Mouse (Mus musculus) WW6 (cell line): ENCODE results near the gene Gm45713.
"Not testable (repeated sequence)": the region's sequence is repeated elsewhere in the genome, so short reads cannot be mapped to it uniquely, and the experiment has no call there.

Source experiments
- DNase-seq: peaks from one replicate; pipeline ENCODE4 v3.0.0-alpha.2; 2013; ENCODE audit warnings: low read depth, low spot score

Gm45713 gene

GRCm38 (mm10) chr7:45144368-45145174 lies 8.5 kb upstream of the Gm45713 start:
- no peak for DNase-seq

DNA sequence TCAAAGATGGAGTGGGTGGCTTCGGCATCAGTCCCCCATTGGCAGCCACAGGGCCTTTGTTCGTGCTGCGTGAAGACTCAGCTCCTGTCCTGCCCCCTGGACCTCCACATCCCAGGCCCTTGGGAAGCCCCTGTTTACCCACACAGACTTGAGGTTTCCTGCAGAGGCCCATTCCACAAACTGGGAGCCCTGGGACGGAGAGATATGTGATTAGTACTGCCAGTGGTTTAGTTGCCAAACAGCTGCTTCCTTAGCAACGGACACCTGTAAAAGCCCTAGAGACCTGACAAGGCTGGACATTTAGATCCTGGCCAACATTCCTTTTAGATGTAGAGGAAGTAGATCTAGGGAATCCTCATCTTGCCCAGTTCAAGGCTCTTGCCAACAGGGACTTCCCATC lies 5.9 kb upstream of the Gm45713 start:
- DNase-seq: no peak

- DNase-seq: no peak
These were observed 5.3 kb upstream of the Gm45713 start for GRCm38 (mm10) chr7:45141319-45141718.

- no peak for DNase-seq
These were observed 4.1 kb upstream of the Gm45713 start for GRCm38 (mm10) chr7:45139904-45140723.

- DNase-seq: no peak
These were observed 2.4 kb upstream of the Gm45713 start for GRCm38 (mm10) chr7:45138403-45138802.

GRCm38 (mm10) chr7:45137171-45138006 lies 1.4 kb upstream of the Gm45713 start:
- no peak for DNase-seq

DNA sequence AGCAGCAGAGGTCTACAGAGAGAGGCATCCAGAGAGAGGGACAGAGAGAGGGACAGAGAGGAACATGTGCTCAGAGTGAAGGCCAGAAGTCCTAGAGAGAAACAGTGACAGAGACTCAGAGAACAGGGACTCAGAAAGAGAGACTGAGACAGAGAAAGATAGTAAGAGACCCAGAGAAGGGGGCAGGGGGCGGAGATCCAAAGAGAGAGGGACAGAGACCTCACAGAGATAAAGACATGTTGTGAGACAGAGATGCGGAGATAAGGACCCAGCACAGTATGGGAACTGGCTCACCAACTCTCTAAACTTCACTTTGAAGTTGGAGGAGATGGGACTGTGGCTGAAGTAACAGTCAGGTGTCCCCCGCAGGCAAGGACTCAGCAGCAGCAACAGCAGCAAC lies 661 bp downstream of the Gm45713 start:
- no peak for DNase-seq

- peak; percentile 88 for DNase-seq
These were observed 1.4 kb downstream of the Gm45713 start for GRCm38 (mm10) chr7:45134544-45135026.

GRCm38 (mm10) chr7:45133446-45134159 lies 2.4 kb downstream of the Gm45713 start:
- DNase-seq: no peak

GRCm38 (mm10) chr7:45131850-45132249 lies 4.2 kb downstream of the Gm45713 start:
- no peak for DNase-seq

GRCm38 (mm10) chr7:45129776-45130512 lies 6.1 kb downstream of the Gm45713 start:
- DNase-seq: no peak

- no peak for DNase-seq
These were observed 6.7 kb downstream of the Gm45713 start for GRCm38 (mm10) chr7:45129318-45129717.

GRCm38 (mm10) chr7:45128624-45129246 lies 7.3 kb downstream of the Gm45713 start, which contains the start of gene Rpl13a:
Rpl13a (minus strand) TSS chr7:45128761.
- DNase-seq: peak; percentile 96

- DNase-seq: no peak
These were observed 8.3 kb downstream of the Gm45713 start for GRCm38 (mm10) chr7:45127700-45128224.

- DNase-seq: no peak
These were observed 9.0 kb downstream of the Gm45713 start for GRCm38 (mm10) chr7:45126844-45127699.

- DNase-seq: no peak
These were observed 9.7 kb downstream of the Gm45713 start for GRCm38 (mm10) chr7:45126147-45126843.

GRCm38 (mm10) chr7:45125649-45126048 lies 10.4 kb downstream of the Gm45713 start:
- not testable (repeated sequence) for DNase-seq

DNA sequence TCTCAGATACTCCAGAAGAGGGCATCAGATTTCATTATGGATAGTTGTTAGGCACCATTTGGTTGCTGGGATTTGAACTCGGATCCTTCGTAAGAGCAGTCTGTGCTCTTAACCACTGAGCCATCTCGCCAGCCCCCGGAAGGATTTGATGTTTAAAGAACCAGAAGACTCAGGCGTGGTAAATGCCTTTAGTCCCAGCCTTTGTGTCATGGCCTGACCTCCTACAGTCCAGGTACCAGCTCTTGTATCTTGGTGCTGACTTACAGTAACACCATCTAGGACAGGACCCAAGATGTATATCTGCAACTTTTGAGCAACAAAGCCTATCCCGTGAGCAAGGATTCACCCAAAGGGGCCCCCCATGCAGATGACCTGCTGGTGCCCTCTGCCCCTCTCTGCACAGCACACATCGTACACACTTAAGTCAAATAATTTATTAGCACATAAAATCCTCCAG lies 10.9 kb downstream of the Gm45713 start:
- DNase-seq: no peak
